Comparison of ENCODE assay signal across 16 mouse cellular contexts in the genomic region with DNA sequence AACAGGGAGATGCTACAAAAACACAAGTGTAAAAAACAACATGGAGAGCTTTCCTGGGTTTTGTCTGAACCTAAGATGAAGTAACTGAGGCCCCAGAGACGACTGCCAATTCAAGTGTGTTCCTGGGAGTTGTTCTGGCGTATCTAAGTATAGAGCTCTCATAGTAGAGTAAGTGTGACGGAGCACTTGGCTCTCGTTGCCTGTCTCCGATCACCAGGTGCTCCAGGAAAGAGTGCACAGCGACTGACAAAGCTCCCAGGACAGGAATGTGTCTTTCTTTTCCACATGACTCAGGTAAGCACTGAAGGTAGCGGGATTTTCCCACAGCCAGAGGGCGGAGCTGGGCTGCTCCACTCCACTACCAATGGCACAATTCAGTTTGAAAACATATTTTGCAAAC.
DNase-seq lines count a peak whose midpoint lies in the region; ATAC-seq and TF ChIP-seq lines count a peak whose summit lies in the region.
"Had no signal": no experiment of that assay in that cellular context is flagged by ENCODE, and none has a peak within 500 bp of the region (broad histone marks: within the 10 kb centered on the region; RNA-seq: fewer than 3 reads in every experiment).

No protein-coding gene starts in this region.

- intact Hi-C loops in gastrocnemius, adult 2 months (cut with DNase I) = no loop called here

- H3K4me1 ChIP-seq in heart, embryonic 14.5 days (ENCODE audit: control insufficient read depth in 2 of 2, insufficient read depth in 2 of 2, low read length in 2 of 2) = peaks cover 7 to 36% of the 10 kb centered on the region in 2 experiments
- H3K4me1 ChIP-seq: embryonic facial prominence, embryonic 12.5 days; forebrain, embryonic 12.5 days; neural tube, embryonic 12.5 days had no signal

- 43% methylated on average over 8 of the region's 8 CpGs for WGBS in heart, embryonic 14.5 days

- no peaks in the 10 kb centered on the region for H3K27me3 ChIP-seq in heart, embryonic 14.5 days (ENCODE audit: control insufficient read depth, insufficient read depth, low read length)
- H3K27me3 ChIP-seq: embryonic facial prominence, embryonic 12.5 days; forebrain, embryonic 12.5 days; midbrain, embryonic 15.5 days; neural tube, embryonic 12.5 days had no signal

- ATAC-seq in heart, embryonic 14.5 days (ENCODE audit: insufficient number of reproducible peaks, insufficient read depth, low FRiP score, low read depth) = no peak
- ATAC-seq: intestine, embryonic 16.5 days; midbrain, embryonic 15.5 days had no signal

- no peak for TF ChIP-seq CTCF in gastrocnemius, adult 2 months (IDR thresholded peaks at IDR 0.05)

- H3K4me3 ChIP-seq in gastrocnemius, adult 2 months = no peak overlapping the region
- no peak overlapping the region for H3K4me3 ChIP-seq in heart, embryonic 14.5 days (ENCODE audit: control insufficient read depth in 1 of 2, insufficient read depth in 1 of 2, low read depth in 1 of 2, low read length in 2 of 2)
- H3K4me3 ChIP-seq: embryonic facial prominence, embryonic 12.5 days; forebrain, embryonic 12.5 days; midbrain, embryonic 15.5 days; neural tube, embryonic 12.5 days had no signal

- no peaks in the 10 kb centered on the region for H3K9me3 ChIP-seq in heart, embryonic 14.5 days (ENCODE audit: control insufficient read depth, low read length)
- H3K9me3 ChIP-seq: embryonic facial prominence, embryonic 12.5 days; forebrain, embryonic 12.5 days; midbrain, embryonic 15.5 days; neural tube, embryonic 12.5 days had no signal

- H3K36me3 ChIP-seq in heart, embryonic 14.5 days (ENCODE audit: control insufficient read depth, insufficient read depth, low read length) = peaks cover 26% of the 10 kb centered on the region; the same call in 1 of the 2 replicates
- H3K36me3 ChIP-seq: midbrain, embryonic 15.5 days; neural tube, embryonic 12.5 days had no signal

- peak overlapping the region; percentile 37 for H3K4me2 ChIP-seq in heart, embryonic 14.5 days (ENCODE audit: low read length)
- H3K4me2 ChIP-seq: embryonic facial prominence, embryonic 12.5 days; forebrain, embryonic 12.5 days; midbrain, embryonic 15.5 days; neural tube, embryonic 12.5 days had no signal

- 0 out of 2 replicates have a peak overlapping the region, but pooled peaks have one; percentile 5 for H3K9ac ChIP-seq in heart, embryonic 14.5 days (ENCODE audit: low read length)
- H3K9ac ChIP-seq: embryonic facial prominence, embryonic 12.5 days; forebrain, embryonic 12.5 days; midbrain, embryonic 15.5 days; neural tube, embryonic 12.5 days had no signal

- no peak overlapping the region for H3K27ac ChIP-seq in gastrocnemius, adult 2 months
- H3K27ac ChIP-seq in heart, embryonic 14.5 days (replicated peaks in 1 of 2; ENCODE audit: control insufficient read depth in 1 of 2, insufficient read depth in 1 of 2, low read depth in 2 of 2, low read length in 2 of 2) = peak overlapping the region; percentile 34 to 52
- H3K27ac ChIP-seq: embryonic facial prominence, embryonic 12.5 days; forebrain, embryonic 12.5 days; midbrain, embryonic 15.5 days; neural tube, embryonic 12.5 days; stomach, postnatal 0 days had no signal

- peak; percentile 46 for DNase-seq in gastrocnemius, adult 2 months
- no peak for DNase-seq in gastrocnemius, postnatal 25 days
- DNase-seq in cerebellum, postnatal 14 days = peak; percentile 60 to 77
- peak; percentile 12 for DNase-seq in lung, postnatal 10 days
- DNase-seq in MN1 (ENCODE audit: low spot score) (no peak), adipocyte (ENCODE audit: low spot score) (no peak)
- no peak for DNase-seq in embryo, embryonic 11 days
- DNase-seq: kidney, postnatal 36 days; spleen, adult 18-20 months had no signal

Comparison
In these comparisons a context has a peak if more than half of its experiments do, and no peak if none do; other contexts are left out.
1. DNase-seq: peak in gastrocnemius, adult 2 months (single experiment), cerebellum, postnatal 14 days (2 of 2) and lung, postnatal 10 days (single experiment); none in gastrocnemius, postnatal 25 days (single experiment), MN1 (single experiment), embryo, embryonic 11 days (single experiment) and adipocyte (single experiment).